Mouse (Mus musculus) limb, embryonic 11.5 days (tissue): ENCODE measurements around the gene Slc19a1. TPM values are rescaled to one million over a fixed set of nuclear protein-coding genes. Genes with fewer than 3 reads are reported as not detected.

Experiments
- ATAC-seq: fragments of 200-750 bp; cut with Nextera tagmentation; 2 replicates; pipeline ENCODE4 v1.8.0; 2017; ENCODE audit warnings: low read depth; ENCODE audit not compliant: insufficient number of reproducible peaks, low FRiP score, low TSS enrichment
- DNase-seq: peaks from one replicate; pipeline ENCODE4 v3.0.0-alpha.2; 2015; ENCODE audit warnings: low spot score
- H3K27ac ChIP-seq: fragments of 300-500 bp; sonication (generic); replicated peaks from 2 replicates; pipeline ENCODE4 v1.5.1; 2014; ENCODE audit warnings: low read depth, mild to moderate bottlenecking, low read length
- H3K27me3 ChIP-seq: fragments of 300-500 bp; sonication (generic); 2 replicates; pipeline ENCODE4 v1.6.1; 2014; ENCODE audit warnings: mild to moderate bottlenecking, low read length, mixed read lengths; ENCODE audit not compliant: control insufficient read depth, insufficient read depth
- H3K36me3 ChIP-seq: fragments of 300-500 bp; sonication (generic); 2 replicates; pipeline ENCODE4 v1.6.1; 2014; ENCODE audit warnings: mild to moderate bottlenecking, low read length, moderate library complexity, mixed read lengths; ENCODE audit not compliant: control insufficient read depth, insufficient read depth
- H3K4me1 ChIP-seq: fragments of 300-500 bp; sonication (generic); 2 replicates; pipeline ENCODE4 v1.6.1; 2014; ENCODE audit warnings: low read length, mixed read lengths; ENCODE audit not compliant: control insufficient read depth, insufficient read depth
- H3K4me2 ChIP-seq: fragments of 300-500 bp; sonication (generic); 2 replicates; pipeline ENCODE4 v1.6.1; 2014; ENCODE audit warnings: low read depth, mild to moderate bottlenecking, moderate library complexity; ENCODE audit not compliant: severe bottlenecking
- H3K4me3 ChIP-seq: fragments of 300-500 bp; sonication (generic); 2 replicates; pipeline ENCODE4 v1.5.1; 2014; ENCODE audit warnings: low read depth, low read length
- H3K9ac ChIP-seq: fragments of 300-500 bp; sonication (generic); 2 replicates; pipeline ENCODE4 v1.6.1; 2014; ENCODE audit warnings: mild to moderate bottlenecking, low read length
- H3K9me3 ChIP-seq: fragments of 300-500 bp; sonication (generic); 2 replicates; pipeline ENCODE4 v1.6.1; 2016; ENCODE audit warnings: low read length; ENCODE audit not compliant: control insufficient read depth
- WGBS: fragments of 180-500 bp; shearing (Covaris S2); extraction: QIAGEN DNeasy Blood & Tissue Kit; methylation state at CpG from one replicate; pipeline ENCODE4 v1.1.7; 2014; 5-methylcytosine and 5-hydroxymethylcytosine counted together
- polyA plus RNA-seq: library from polyadenylated mRNA; unstranded; fragments of >200 nt; fragmentation: Nextera tagmentation; extraction: Ambion mirVana; gene quantifications from 2 replicates; pipeline ENCODE4 v1.2.1, GENCODE M21; 2014

The Slc19a1 gene
- polyA plus RNA-seq, 1 experiment from 2014 or later = 29.2 TPM

DNA sequence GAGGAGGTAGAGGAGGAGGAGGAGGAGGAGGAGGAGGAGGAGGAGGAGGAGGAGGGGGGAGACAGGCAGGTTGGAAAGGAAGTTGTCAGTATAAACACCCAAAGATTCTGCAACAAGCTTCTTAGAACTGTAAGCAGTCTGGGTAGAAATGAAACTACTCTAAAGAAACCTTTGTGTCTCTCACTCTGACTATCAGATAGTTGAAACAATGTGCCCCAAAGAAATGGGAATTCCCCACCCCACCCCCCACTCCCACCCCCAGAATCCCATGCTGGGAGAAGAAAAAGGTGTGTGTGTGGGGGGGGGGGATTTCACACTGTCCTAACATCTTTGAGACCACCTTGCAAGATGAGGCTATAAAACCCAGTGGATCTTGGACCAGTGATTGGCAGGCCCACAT is 72.3 kb downstream of the Slc19a1 start:
- H3K27ac ChIP-seq = no peak overlapping the region
- no peaks in the 10 kb centered on the region for H3K36me3 ChIP-seq
- H3K4me2 ChIP-seq = no peak overlapping the region
- H3K9ac ChIP-seq = no peak overlapping the region
- ATAC-seq (no peak), DNase-seq (no peak)
- no peaks in the 10 kb centered on the region for H3K27me3 ChIP-seq
- H3K9me3 ChIP-seq = no peaks in the 10 kb centered on the region
- H3K4me3 ChIP-seq = no peak overlapping the region
- H3K4me1 ChIP-seq = no peaks in the 10 kb centered on the region

DNA sequence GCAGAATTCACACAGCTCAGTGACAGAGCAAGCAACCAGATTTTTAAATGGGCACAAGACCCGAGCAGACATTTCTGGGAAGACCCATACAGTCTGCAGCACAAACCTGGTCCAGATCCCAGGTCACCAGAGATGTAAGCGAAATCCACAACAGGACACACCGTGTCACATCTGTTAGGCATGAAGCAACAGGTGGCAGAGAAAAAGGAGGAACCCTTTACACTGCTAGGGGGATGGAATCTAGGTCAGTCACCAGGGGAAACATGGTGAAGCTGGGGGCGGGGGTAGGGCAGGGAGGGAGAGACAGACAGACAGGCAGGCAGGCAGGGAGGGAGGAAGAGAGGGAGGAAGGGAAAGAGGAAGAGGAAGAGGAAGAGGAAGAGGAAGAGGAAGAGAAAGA is 76.1 kb downstream of the Slc19a1 start:
- no peak overlapping the region for H3K9ac ChIP-seq
- H3K27ac ChIP-seq = no peak overlapping the region
- peaks cover 6% of the 10 kb centered on the region; the same call in 1 of the 2 replicates for H3K4me1 ChIP-seq
- WGBS = 82% methylated on average over 4 of the region's 4 CpGs
- H3K4me2 ChIP-seq = no peak overlapping the region
- DNase-seq (no peak), ATAC-seq (no peak)
- no peak overlapping the region for H3K4me3 ChIP-seq
- no peaks in the 10 kb centered on the region for H3K27me3 ChIP-seq
- H3K36me3 ChIP-seq = no peaks in the 10 kb centered on the region
- no peaks in the 10 kb centered on the region for H3K9me3 ChIP-seq

DNA sequence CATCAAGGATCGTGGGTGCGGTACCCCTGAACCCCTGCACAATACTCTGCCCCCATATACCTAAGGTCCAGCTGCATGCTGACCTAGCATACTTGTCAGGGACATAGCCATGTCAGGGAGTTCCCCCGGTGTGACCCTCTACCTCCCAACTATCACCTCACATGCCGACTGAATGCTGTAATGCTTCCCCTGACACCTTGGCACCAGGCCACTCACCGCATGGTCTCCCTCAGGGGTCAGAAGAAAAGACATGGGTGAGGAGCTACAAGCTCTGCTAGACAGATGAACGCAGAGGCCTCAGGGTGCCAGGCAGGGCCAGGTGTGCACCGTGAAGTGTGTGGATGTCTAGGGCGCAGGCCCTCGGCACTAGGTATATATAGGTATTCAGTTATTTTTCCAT is 78.0 kb downstream of the Slc19a1 start:
- Histone ChIP-seq H3K4me3 (no peak overlapping the region), H3K27ac (no peak overlapping the region), H3K9me3 (no peaks in the 10 kb centered on the region), H3K4me1 (peaks cover 6% of the 10 kb centered on the region; the same call in 1 of the 2 replicates), H3K9ac (no peak overlapping the region), H3K27me3 (no peaks in the 10 kb centered on the region), H3K36me3 (no peaks in the 10 kb centered on the region), H3K4me2 (no peak overlapping the region)
- no peak for DNase-seq
- whole genome bisulfite sequencing = 88% methylated on average over 9 of the region's 9 CpGs
- no peak for ATAC-seq

Other genes starting within 250 kb of the Slc19a1 start
- 19.4 and 21.2 TPM in 2 replicates for gene Pcbp3, start 70.4 kb upstream of the Slc19a1 start, polyA plus RNA-seq
- gene Col18a1, start 134.3 kb downstream of the Slc19a1 start, polyA plus RNA-seq = 63.0 and 77.1 TPM in 2 replicates
- gene Pofut2, start 227.0 kb downstream of the Slc19a1 start, polyA plus RNA-seq = 77.6 and 83.9 TPM in 2 replicates